Mouse (Mus musculus): ENCODE results near the gene Tpbpb. TPM values are rescaled to one million over a fixed set of nuclear protein-coding genes. Genes with fewer than 3 reads are reported as not detected.
"Not testable (repeated sequence)": the region's sequence is repeated elsewhere in the genome, so short reads cannot be mapped to it uniquely, and the experiment has no call there.

Tpbpb gene
- not detected in 2 replicates for polyA plus RNA-seq (2015; fragmentation: Nextera tagmentation; extraction: Ambion mirVana)

- not testable (repeated sequence) for ATAC-seq; H3K27ac ChIP-seq (ENCODE audit: low read length); H3K4me1 ChIP-seq (ENCODE audit: insufficient read depth, low read depth, low read length); H3K4me2 ChIP-seq (replicated peaks; ENCODE audit: low read depth, low read length); H3K36me3 ChIP-seq (ENCODE audit: insufficient read depth, low read length); H3K4me3 ChIP-seq (ENCODE audit: low read depth, low read length); H3K9ac ChIP-seq (replicated peaks; ENCODE audit: low read depth); H3K27me3 ChIP-seq (replicated peaks; ENCODE audit: insufficient read depth, low read length); DNase-seq (ENCODE audit: low spot score); H3K9me3 ChIP-seq (ENCODE audit: low read length)
- WGBS, result 84% methylated on average over 2 of the region's 2 CpGs
Observed at GRCm38 (mm10) chr13:60904780-60905179, at the start of gene Tpbpb. Gene Tpbpb, minus strand, starts transcription at chr13:60904880.

GRCm38 (mm10) chr13:60941884-60942283, 37.2 kb upstream of the Tpbpb start, which contains the start of gene Tpbpa:
Gene Tpbpa, minus strand, starts transcription at chr13:60941984.
- DNase-seq (ENCODE audit: low spot score); H3K36me3 ChIP-seq (ENCODE audit: insufficient read depth, low read length); H3K9ac ChIP-seq (replicated peaks; ENCODE audit: low read depth); H3K4me1 ChIP-seq (ENCODE audit: insufficient read depth, low read depth, low read length); ATAC-seq; H3K4me3 ChIP-seq (ENCODE audit: low read depth, low read length); H3K4me2 ChIP-seq (replicated peaks; ENCODE audit: low read depth, low read length); H3K27ac ChIP-seq (ENCODE audit: low read length); H3K27me3 ChIP-seq (replicated peaks; ENCODE audit: insufficient read depth, low read length); H3K9me3 ChIP-seq (ENCODE audit: low read length): not testable (repeated sequence)
- 79% methylated on average over 3 of the region's 3 CpGs for WGBS

GRCm38 (mm10) chr13:60936500-60936901, 31.8 kb upstream of the Tpbpb start, which contains the start of the genes Gm49391 and Ctla2a:
Gene Gm49391, minus strand, starts transcription at chr13:60936571.
Gene Ctla2a, minus strand, starts transcription at chr13:60936625.
- peak; percentile 100 for TF ChIP-seq EP300 (IDR thresholded peaks at IDR 0.05)
- TF ChIP-seq CTCF (IDR thresholded peaks at IDR 0.05), result no peak
- Histone ChIP-seq H3K27ac (ENCODE audit: low read length) (peak within 1 kb of the TSS; percentile 16; the same call in 1 of the 2 replicates), H3K4me2 (replicated peaks; ENCODE audit: low read depth, low read length) (no peak within 1 kb of the TSS)

GRCm38 (mm10) chr13:60935490-60935889, 30.8 kb upstream of the Tpbpb start, which contains the start of gene Gm49393:
Gene Gm49393, minus strand, starts transcription at chr13:60935590.
- WGBS, result 66% methylated on average over 2 of the region's 2 CpGs
- ATAC-seq; DNase-seq (ENCODE audit: low spot score); H3K9ac ChIP-seq (replicated peaks; ENCODE audit: low read depth); H3K36me3 ChIP-seq (ENCODE audit: insufficient read depth, low read length); H3K27me3 ChIP-seq (replicated peaks; ENCODE audit: insufficient read depth, low read length); H3K9me3 ChIP-seq (ENCODE audit: low read length); H3K27ac ChIP-seq (ENCODE audit: low read length); H3K4me2 ChIP-seq (replicated peaks; ENCODE audit: low read depth, low read length); H3K4me1 ChIP-seq (ENCODE audit: insufficient read depth, low read depth, low read length); H3K4me3 ChIP-seq (ENCODE audit: low read depth, low read length): not testable (repeated sequence)

More at GRCm38 (mm10) chr13:60936500-60936901, 31.8 kb upstream of the Tpbpb start, which contains the start of the genes Gm49391 and Ctla2a:
- DNase-seq (ENCODE audit: low spot score) (peak; percentile 74), ATAC-seq (peak; percentile 97)
- no peaks in the 10 kb centered on the region for H3K36me3 ChIP-seq (ENCODE audit: insufficient read depth, low read length)
- H3K27me3 ChIP-seq (replicated peaks; ENCODE audit: insufficient read depth, low read length), result no peaks in the 10 kb centered on the region
- no peak within 1 kb of the TSS for H3K4me3 ChIP-seq (ENCODE audit: low read depth, low read length)
- no peaks in the 10 kb centered on the region for H3K4me1 ChIP-seq (ENCODE audit: insufficient read depth, low read depth, low read length)
- H3K9me3 ChIP-seq (ENCODE audit: low read length), result no peaks in the 10 kb centered on the region
- WGBS, result 35% methylated on average over 5 of the region's 5 CpGs
- no peak within 1 kb of the TSS for H3K9ac ChIP-seq (replicated peaks; ENCODE audit: low read depth)

GRCm38 (mm10) chr13:60897328-60897727, 7.4 kb downstream of the Tpbpb start, which contains the start of gene Ctla2b:
Gene Ctla2b, minus strand, starts transcription at chr13:60897447.
- H3K36me3 ChIP-seq (ENCODE audit: insufficient read depth, low read length), result no peaks in the 10 kb centered on the region
- H3K27ac ChIP-seq (ENCODE audit: low read length), result peak within 1 kb of the TSS; percentile 16; the same call in 1 of the 2 replicates
- ATAC-seq, result peak; percentile 98
- peak; percentile 99 for TF ChIP-seq EP300 (IDR thresholded peaks at IDR 0.05)
- TF ChIP-seq CTCF (IDR thresholded peaks at IDR 0.05), result no peak
- no peak within 1 kb of the TSS for H3K9ac ChIP-seq (replicated peaks; ENCODE audit: low read depth)
- H3K4me3 ChIP-seq (ENCODE audit: low read depth, low read length), result no peak within 1 kb of the TSS
- 49% methylated on average over 3 of the region's 3 CpGs for WGBS
- DNase-seq (ENCODE audit: low spot score), result peak; percentile 68
- no peaks in the 10 kb centered on the region for H3K9me3 ChIP-seq (ENCODE audit: low read length)
- no peak within 1 kb of the TSS for H3K4me2 ChIP-seq (replicated peaks; ENCODE audit: low read depth, low read length)
- no peaks in the 10 kb centered on the region for H3K4me1 ChIP-seq (ENCODE audit: insufficient read depth, low read depth, low read length)
- no peaks in the 10 kb centered on the region for H3K27me3 ChIP-seq (replicated peaks; ENCODE audit: insufficient read depth, low read length)

DNA sequence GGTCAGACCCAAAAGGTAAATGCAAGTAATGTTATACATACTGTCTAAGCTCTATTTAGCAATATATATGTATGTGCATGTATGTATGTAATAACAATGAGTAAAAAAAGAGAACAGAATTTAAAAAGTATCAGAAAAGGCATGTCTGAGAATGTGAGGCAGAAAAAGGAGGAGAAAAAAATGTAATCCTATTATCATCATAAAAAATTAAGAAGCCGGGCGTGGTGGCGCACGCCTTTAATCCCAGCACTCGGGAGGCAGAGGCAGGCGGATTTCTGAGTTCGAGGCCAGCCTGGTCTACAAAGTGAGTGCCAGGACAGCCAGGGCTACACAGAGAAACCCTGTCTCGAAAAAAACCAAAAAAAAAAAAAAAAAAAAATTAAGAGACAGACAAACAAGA, 7.9 kb downstream of the Tpbpb start, which contains the start of gene Gm49392:
Gm49392 (minus strand) TSS at position 101 of the 400 bp plus-strand sequence.
- DNase-seq (ENCODE audit: low spot score); H3K4me1 ChIP-seq (ENCODE audit: insufficient read depth, low read depth, low read length); H3K36me3 ChIP-seq (ENCODE audit: insufficient read depth, low read length); H3K4me3 ChIP-seq (ENCODE audit: low read depth, low read length); H3K4me2 ChIP-seq (replicated peaks; ENCODE audit: low read depth, low read length); ATAC-seq; H3K9ac ChIP-seq (replicated peaks; ENCODE audit: low read depth); H3K9me3 ChIP-seq (ENCODE audit: low read length); H3K27me3 ChIP-seq (replicated peaks; ENCODE audit: insufficient read depth, low read length): not testable (repeated sequence)
- peak within 1 kb of the TSS; percentile 16; the same call in 1 of the 2 replicates for H3K27ac ChIP-seq (ENCODE audit: low read length)
- WGBS, result 89% methylated on average over 7 of the region's 8 CpGs

Data from lung, postnatal 0 days (tissue).